ENCODE assay signal across 15 mouse cellular contexts in genomic region chr1:38816306-38816705, GRCm38 (mm10). TPM values are rescaled to one million over a fixed set of nuclear protein-coding genes. Genes with fewer than 3 reads are reported as not detected.
DNase-seq lines count a peak whose midpoint lies in the region; ATAC-seq lines count a peak whose summit lies in the region.
"Had no signal": no experiment of that assay in that cellular context is flagged by ENCODE, and none has a peak within 500 bp of the region (broad histone marks: within the 10 kb centered on the region; RNA-seq: fewer than 3 reads in every experiment).

No protein-coding gene starts in this region.

- H3K27ac ChIP-seq in midbrain, embryonic 11.5 days (ENCODE audit: low read depth, low read length): 0 out of 2 replicates have a peak overlapping the region, but pooled peaks have one; percentile 35
- no peak overlapping the region for H3K27ac ChIP-seq in midbrain, embryonic 10.5 days (replicated peaks)
- H3K27ac ChIP-seq in limb, embryonic 13.5 days: peak overlapping the region; percentile 77
- H3K27ac ChIP-seq: forebrain, embryonic 12.5 days had no signal

- 0 out of 2 replicates have a peak, but pooled peaks cover 4% of the 10 kb centered on the region for H3K36me3 ChIP-seq in midbrain, embryonic 11.5 days (ENCODE audit: control insufficient read depth, insufficient read depth, low read length)
- H3K36me3 ChIP-seq in midbrain, embryonic 10.5 days: peaks cover 31% of the 10 kb centered on the region
- H3K36me3 ChIP-seq in limb, embryonic 13.5 days: peaks cover 19% of the 10 kb centered on the region

- no peak overlapping the region for H3K9ac ChIP-seq in midbrain, embryonic 11.5 days (ENCODE audit: low read length)
- H3K9ac ChIP-seq in limb, embryonic 13.5 days: no peak overlapping the region
- H3K9ac ChIP-seq: forebrain, embryonic 12.5 days; liver, postnatal 0 days had no signal

- no peak overlapping the region for H3K4me2 ChIP-seq in midbrain, embryonic 11.5 days
- peak overlapping the region; percentile 28 for H3K4me2 ChIP-seq in limb, embryonic 13.5 days (replicated peaks)
- H3K4me2 ChIP-seq: forebrain, embryonic 12.5 days had no signal

- H3K27me3 ChIP-seq in midbrain, embryonic 11.5 days (ENCODE audit: control insufficient read depth, insufficient read depth, low read length): no peaks in the 10 kb centered on the region
- H3K27me3 ChIP-seq in midbrain, embryonic 10.5 days (ENCODE audit: low read depth, poor library complexity, severe bottlenecking): no peaks in the 10 kb centered on the region
- H3K27me3 ChIP-seq in limb, embryonic 13.5 days: no peaks in the 10 kb centered on the region
- H3K27me3 ChIP-seq: forebrain, embryonic 12.5 days had no signal

- no peak overlapping the region for H3K4me3 ChIP-seq in midbrain, embryonic 11.5 days (ENCODE audit: low read depth, low read length)
- H3K4me3 ChIP-seq in midbrain, embryonic 10.5 days: no peak overlapping the region
- no peak overlapping the region for H3K4me3 ChIP-seq in limb, embryonic 13.5 days
- H3K4me3 ChIP-seq: forebrain, embryonic 12.5 days had no signal

- no peaks in the 10 kb centered on the region for H3K4me1 ChIP-seq in midbrain, embryonic 11.5 days (ENCODE audit: control insufficient read depth, insufficient read depth, low read length)
- H3K4me1 ChIP-seq in midbrain, embryonic 10.5 days: no peaks in the 10 kb centered on the region
- H3K4me1 ChIP-seq in limb, embryonic 13.5 days: peaks cover 22% of the 10 kb centered on the region
- H3K4me1 ChIP-seq: forebrain, embryonic 12.5 days had no signal

- H3K9me3 ChIP-seq in midbrain, embryonic 11.5 days (ENCODE audit: control insufficient read depth, low read length): no peaks in the 10 kb centered on the region
- H3K9me3 ChIP-seq in midbrain, embryonic 10.5 days (replicated peaks): no peaks in the 10 kb centered on the region; the same call in 1 of the 2 replicates
- H3K9me3 ChIP-seq in limb, embryonic 13.5 days: 0 out of 2 replicates have a peak, but pooled peaks cover 3% of the 10 kb centered on the region
- H3K9me3 ChIP-seq: forebrain, embryonic 12.5 days had no signal

- no peak for ATAC-seq in midbrain, embryonic 11.5 days (ENCODE audit: low FRiP score)
- peak; percentile 75; the same call in 1 of the 2 replicates for ATAC-seq in limb, embryonic 13.5 days (ENCODE audit: low FRiP score, low read depth)
- ATAC-seq in CD4-positive, CD25-positive, alpha-beta regulatory T cell, adult 4 months: no peak
- ATAC-seq: intestine, embryonic 16.5 days; liver, postnatal 0 days had no signal

- WGBS in midbrain, embryonic 11.5 days: 85% methylated on average over 4 of the region's 4 CpGs
- WGBS in midbrain, embryonic 10.5 days: 84% methylated on average over 4 of the region's 4 CpGs
- WGBS in limb, embryonic 13.5 days: 22% methylated on average over 4 of the region's 4 CpGs

- DNase-seq in cerebellum, adult 9-11 months: peak; percentile 34
- DNase-seq in cerebellum, adult 11-12 months: no peak
- DNase-seq in midbrain, embryonic 11.5 days (ENCODE audit: low spot score, missing footprints): no peak
- DNase-seq in midbrain, embryonic 10.5 days (ENCODE audit: low spot score): no peak
- no peak for DNase-seq in lung, postnatal 10 days
- no peak for DNase-seq in heart, adult 9 months (ENCODE audit: low spot score in 2 of 2)
- DNase-seq: gastrocnemius, postnatal 36 days; liver, postnatal 0 days; right cerebral cortex, adult 18-20 months; thymus, adult 2 months had no signal

RNA-seq across cellular contexts. Expression of gene Lonrf2, which starts 20.2 kb away (rescaled TPM):
- 4.2 TPM in 2 replicates for polyA plus RNA-seq in midbrain, embryonic 11.5 days (2014; fragmentation: Nextera tagmentation; extraction: Ambion mirVana)
- polyA plus RNA-seq in midbrain, embryonic 10.5 days (2016; fragmentation: Nextera tagmentation; extraction: Ambion mirVana): 2.2 and 3.0 TPM in 2 replicates
- 1.4 and 1.6 TPM in 2 replicates for polyA plus RNA-seq in limb, embryonic 13.5 days (2015; fragmentation: Nextera tagmentation; extraction: Ambion mirVana)
- polyA plus RNA-seq in CD4-positive, CD25-positive, alpha-beta regulatory T cell, adult 4 months (2017; shearing (Covaris generic)): not detected
- polyA plus RNA-seq: C2C12 had no signal
